Mouse (Mus musculus) urinary bladder, postnatal 36 days (tissue): ENCODE measurements around the gene Cdk16.

Source experiments
- DNase-seq, 2 experiments: peaks; one replicate each; pipeline ENCODE4 v3.0.0; 2022; ENCODE audit warnings: low spot score in 2 of 2, mixed read lengths in 1 of 2

Cdk16 gene

GRCm38 (mm10) chrX:20687519-20688067 is at the start of gene Cdk16:
TSS of gene Cdk16 (plus strand) at chrX:20687954.
- peak; percentile 73 to 86 for DNase-seq

GRCm38 (mm10) chrX:20638141-20638540 is 49.6 kb upstream of the Cdk16 start:
- DNase-seq, result no peak

GRCm38 (mm10) chrX:20644780-20645179 is 43.0 kb upstream of the Cdk16 start:
- DNase-seq, result no peak

GRCm38 (mm10) chrX:20657593-20657992 is 30.2 kb upstream of the Cdk16 start:
- DNase-seq, result no peak

GRCm38 (mm10) chrX:20658026-20658652 is 29.6 kb upstream of the Cdk16 start, which contains the start of gene Uba1:
TSS of gene Uba1 (plus strand) at chrX:20658326.
- DNase-seq, result peak; percentile 57 to 68

- no peak for DNase-seq
Measured at GRCm38 (mm10) chrX:20658891-20659406, 28.8 kb upstream of the Cdk16 start.

GRCm38 (mm10) chrX:20662317-20662715 is 25.4 kb upstream of the Cdk16 start:
- no peak for DNase-seq

GRCm38 (mm10) chrX:20662716-20663443 is 24.9 kb upstream of the Cdk16 start:
- peak; percentile 70 to 87 for DNase-seq

- DNase-seq, result no peak
Measured at GRCm38 (mm10) chrX:20663444-20663790, 24.3 kb upstream of the Cdk16 start.

GRCm38 (mm10) chrX:20688068-20688547 is 354 bp downstream of the Cdk16 start:
- peak; percentile 61 to 78 for DNase-seq

- DNase-seq, result peak; percentile 5 to 50
Measured at GRCm38 (mm10) chrX:20688615-20689014, 861 bp downstream of the Cdk16 start.

GRCm38 (mm10) chrX:20691566-20691965 is 3.8 kb downstream of the Cdk16 start:
- no peak for DNase-seq

GRCm38 (mm10) chrX:20692616-20693015 is 4.9 kb downstream of the Cdk16 start:
- no peak for DNase-seq

GRCm38 (mm10) chrX:20695842-20696241 is 8.1 kb downstream of the Cdk16 start:
- DNase-seq, result no peak

- DNase-seq, result peak; percentile 12 to 14
Measured at GRCm38 (mm10) chrX:20703741-20704290, 16.1 kb downstream of the Cdk16 start, which contains the start of gene Usp11. TSS of gene Usp11 (plus strand) at chrX:20703906.

- peak; percentile 54 to 78 for DNase-seq
Measured at GRCm38 (mm10) chrX:20704295-20705082, 16.7 kb downstream of the Cdk16 start.

- no peak for DNase-seq
Measured at GRCm38 (mm10) chrX:20705083-20705402, 17.3 kb downstream of the Cdk16 start.

- no peak for DNase-seq
Measured at GRCm38 (mm10) chrX:20728681-20729080, 40.9 kb downstream of the Cdk16 start.

GRCm38 (mm10) chrX:20730048-20730447 is 42.3 kb downstream of the Cdk16 start:
- peak in 1 of 2 experiments; percentile 17 for DNase-seq

GRCm38 (mm10) chrX:20736479-20736878 is 48.7 kb downstream of the Cdk16 start:
- no peak for DNase-seq

- DNase-seq, result no peak
Measured at GRCm38 (mm10) chrX:20748829-20749228, 61.1 kb downstream of the Cdk16 start.
